Mouse (Mus musculus) midbrain, embryonic 13.5 days (tissue): ENCODE measurements around the gene Secisbp2l. TPM values are rescaled to one million over a fixed set of nuclear protein-coding genes. Genes with fewer than 3 reads are reported as not detected.

ENCODE experiments used
- ATAC-seq: fragments of 200-750 bp; cut with Nextera tagmentation; 2 replicates; pipeline ENCODE4 v1.8.0; 2017; ENCODE audit warnings: mild to moderate bottlenecking, moderate TSS enrichment, moderate library complexity
- H3K27ac ChIP-seq: fragments of 300-500 bp; sonication (generic); 2 replicates; pipeline ENCODE4 v1.5.1; 2015; ENCODE audit warnings: inconsistent platforms, mild to moderate bottlenecking, moderate library complexity
- H3K27me3 ChIP-seq: fragments of 300-500 bp; sonication (generic); 2 replicates; pipeline ENCODE4 v1.6.1; 2015; ENCODE audit warnings: mild to moderate bottlenecking, inconsistent platforms
- H3K36me3 ChIP-seq: fragments of 300-500 bp; sonication (generic); 2 replicates; pipeline ENCODE4 v1.6.1; 2015; ENCODE audit warnings: mild to moderate bottlenecking, inconsistent platforms
- H3K4me1 ChIP-seq: fragments of 300-500 bp; sonication (generic); replicated peaks from 2 replicates; pipeline ENCODE4 v1.6.1; 2015; ENCODE audit warnings: inconsistent platforms
- H3K4me2 ChIP-seq: fragments of 300-500 bp; sonication (generic); replicated peaks from 2 replicates; pipeline ENCODE4 v1.6.1; 2015; ENCODE audit warnings: moderate library complexity, mild to moderate bottlenecking, inconsistent platforms
- H3K4me3 ChIP-seq: fragments of 300-500 bp; sonication (generic); replicated peaks from 2 replicates; pipeline ENCODE4 v1.5.1; 2015; ENCODE audit warnings: mild to moderate bottlenecking, inconsistent platforms
- H3K9ac ChIP-seq: fragments of 300-500 bp; sonication (generic); replicated peaks from 2 replicates; pipeline ENCODE4 v1.6.1; 2015; ENCODE audit warnings: mild to moderate bottlenecking, inconsistent platforms
- H3K9me3 ChIP-seq: fragments of 300-500 bp; sonication (generic); 2 replicates; pipeline ENCODE4 v1.6.1; 2016; ENCODE audit warnings: mild to moderate bottlenecking, inconsistent platforms
- WGBS: fragments of 180-500 bp; shearing (Covaris S2); methylation state at CpG from one replicate; pipeline ENCODE4 v1.1.7; 2015; 5-methylcytosine and 5-hydroxymethylcytosine counted together
- polyA plus RNA-seq: library from polyadenylated mRNA; unstranded; fragments of >200 nt; fragmentation: Nextera tagmentation; extraction: Ambion mirVana; gene quantifications from 2 replicates; pipeline ENCODE4 v1.2.1, GENCODE M21; 2015

The Secisbp2l gene
- 30.4 and 31.2 TPM in 2 replicates for polyA plus RNA-seq

GRCm38 (mm10) chr2:125782719-125783109 lies at the start of gene Secisbp2l:
TSS of gene Secisbp2l (minus strand) at chr2:125782870.
- Histone ChIP-seq H3K4me3 (peak within 1 kb of the TSS; percentile 66), H3K9me3 (no peaks in the 10 kb centered on the region), H3K4me2 (peak within 1 kb of the TSS; percentile 64), H3K27ac (peak within 1 kb of the TSS; percentile 81), H3K4me1 (peaks cover 29% of the 10 kb centered on the region), H3K36me3 (no peaks in the 10 kb centered on the region), H3K9ac (peak within 1 kb of the TSS; percentile 85), H3K27me3 (0 out of 2 replicates have a peak, but pooled peaks cover 4% of the 10 kb centered on the region)
- WGBS: under 1% methylated on average over 23 of the region's 28 CpGs
- ATAC-seq: peak; percentile 98

- 95% methylated on average over 2 of the region's 2 CpGs for WGBS
These were observed 47.3 kb upstream of the Secisbp2l start for GRCm38 (mm10) chr2:125829924-125830323.

GRCm38 (mm10) chr2:125827898-125828297 lies 45.2 kb upstream of the Secisbp2l start:
- Histone ChIP-seq H3K36me3 (peaks cover 28% of the 10 kb centered on the region), H3K9ac (no peak overlapping the region), H3K4me3 (no peak overlapping the region), H3K4me2 (no peak overlapping the region), H3K27me3 (no peaks in the 10 kb centered on the region), H3K9me3 (no peaks in the 10 kb centered on the region), H3K4me1 (no peaks in the 10 kb centered on the region), H3K27ac (no peak overlapping the region)
- no peak for ATAC-seq
- 93% methylated on average over 4 of the region's 4 CpGs for WGBS

More at GRCm38 (mm10) chr2:125829924-125830323, 47.3 kb upstream of the Secisbp2l start:
- Histone ChIP-seq H3K36me3 (peaks cover 46% of the 10 kb centered on the region), H3K4me1 (no peaks in the 10 kb centered on the region), H3K4me2 (no peak overlapping the region), H3K27ac (no peak overlapping the region), H3K9me3 (no peaks in the 10 kb centered on the region), H3K27me3 (no peaks in the 10 kb centered on the region), H3K4me3 (no peak overlapping the region), H3K9ac (no peak overlapping the region)
- no peak for ATAC-seq

- no peak overlapping the region for H3K4me2 ChIP-seq
- WGBS: 63% methylated on average over 4 of the region's 4 CpGs
These were observed 43.5 kb upstream of the Secisbp2l start for GRCm38 (mm10) chr2:125826201-125826600.

DNA sequence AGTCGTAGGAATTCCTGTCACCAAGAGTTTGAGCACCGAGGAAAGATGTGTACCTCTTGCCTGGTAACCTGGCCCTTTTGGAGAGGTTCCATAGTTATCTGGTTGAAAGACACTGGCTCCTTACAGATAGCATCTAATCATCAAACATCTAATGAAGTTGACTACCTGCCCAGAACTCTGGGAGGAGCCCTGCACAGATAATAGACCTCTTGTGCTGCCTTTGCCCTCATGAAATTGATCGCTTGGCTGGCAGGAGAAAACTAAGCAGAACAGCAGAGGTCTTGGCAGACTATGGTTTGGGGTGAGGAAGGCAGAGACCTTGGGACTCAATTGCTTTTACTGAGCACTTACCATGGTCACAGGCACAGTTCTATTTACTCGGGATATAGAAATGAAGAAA lies 37.7 kb upstream of the Secisbp2l start:
- no peaks in the 10 kb centered on the region for H3K36me3 ChIP-seq
- no peak overlapping the region for H3K27ac ChIP-seq
- H3K9me3 ChIP-seq: no peaks in the 10 kb centered on the region
- no peak for ATAC-seq
- no peak overlapping the region for H3K9ac ChIP-seq
- H3K4me2 ChIP-seq: no peak overlapping the region
- H3K27me3 ChIP-seq: no peaks in the 10 kb centered on the region
- no peak overlapping the region for H3K4me3 ChIP-seq
- no peaks in the 10 kb centered on the region for H3K4me1 ChIP-seq
- 93% methylated on average over 4 of the region's 4 CpGs for WGBS

More at GRCm38 (mm10) chr2:125826201-125826600, 43.5 kb upstream of the Secisbp2l start:
- Histone ChIP-seq H3K27ac (no peak overlapping the region), H3K9ac (no peak overlapping the region), H3K4me3 (no peak overlapping the region), H3K36me3 (peaks cover 13% of the 10 kb centered on the region), H3K27me3 (no peaks in the 10 kb centered on the region), H3K4me1 (no peaks in the 10 kb centered on the region), H3K9me3 (no peaks in the 10 kb centered on the region)
- no peak for ATAC-seq

- 77% methylated on average over 9 of the region's 9 CpGs for WGBS
- H3K27me3 ChIP-seq: no peaks in the 10 kb centered on the region
- H3K4me3 ChIP-seq: no peak overlapping the region
- ATAC-seq: no peak
- H3K4me2 ChIP-seq: no peak overlapping the region
- H3K9ac ChIP-seq: no peak overlapping the region
- H3K9me3 ChIP-seq: no peaks in the 10 kb centered on the region
- H3K27ac ChIP-seq: no peak overlapping the region
- H3K4me1 ChIP-seq: no peaks in the 10 kb centered on the region
- H3K36me3 ChIP-seq: no peaks in the 10 kb centered on the region
These were observed 31.4 kb upstream of the Secisbp2l start for GRCm38 (mm10) chr2:125813972-125814595.

DNA sequence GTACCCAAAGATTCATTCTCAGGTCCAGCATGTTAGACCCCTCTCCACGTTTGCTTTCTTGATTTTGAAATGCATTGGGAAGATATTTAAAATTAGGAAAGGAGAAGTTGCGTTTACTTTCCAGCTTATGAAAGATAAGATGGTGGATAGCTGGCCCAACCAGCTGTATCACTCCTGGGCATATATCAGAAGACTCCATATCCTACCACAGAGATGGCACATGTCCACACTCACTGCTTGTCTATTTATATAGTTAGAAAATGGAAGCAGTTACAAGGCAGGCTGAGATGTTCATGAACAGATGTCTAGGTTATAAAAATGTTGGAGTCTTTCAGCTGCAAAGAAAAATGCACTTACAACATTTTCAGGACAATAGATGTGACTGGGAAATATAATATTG lies 28.7 kb upstream of the Secisbp2l start:
- 86% methylated on average over 2 of the region's 2 CpGs for WGBS
- ATAC-seq: no peak

GRCm38 (mm10) chr2:125809551-125809950 lies 26.9 kb upstream of the Secisbp2l start:
- Histone ChIP-seq H3K4me1 (no peaks in the 10 kb centered on the region), H3K9ac (no peak overlapping the region), H3K27ac (no peak overlapping the region), H3K4me2 (no peak overlapping the region), H3K4me3 (no peak overlapping the region), H3K36me3 (no peaks in the 10 kb centered on the region), H3K9me3 (0 out of 2 replicates have a peak, but pooled peaks cover 3% of the 10 kb centered on the region), H3K27me3 (no peaks in the 10 kb centered on the region)
- ATAC-seq: no peak
- 77% methylated on average over 7 of the region's 7 CpGs for WGBS

More for the DNA sequence above, 28.7 kb upstream of the Secisbp2l start:
- H3K4me2 ChIP-seq: no peak overlapping the region
- no peak overlapping the region for H3K9ac ChIP-seq
- no peaks in the 10 kb centered on the region for H3K9me3 ChIP-seq
- H3K36me3 ChIP-seq: no peaks in the 10 kb centered on the region
- no peak overlapping the region for H3K27ac ChIP-seq
- no peak overlapping the region for H3K4me3 ChIP-seq
- no peaks in the 10 kb centered on the region for H3K4me1 ChIP-seq
- H3K27me3 ChIP-seq: no peaks in the 10 kb centered on the region

- ATAC-seq: no peak
- no peak overlapping the region for H3K27ac ChIP-seq
- H3K4me1 ChIP-seq: no peaks in the 10 kb centered on the region
- no peak overlapping the region for H3K9ac ChIP-seq
- no peaks in the 10 kb centered on the region for H3K36me3 ChIP-seq
- no peak overlapping the region for H3K4me2 ChIP-seq
- H3K4me3 ChIP-seq: no peak overlapping the region
- WGBS: 64% methylated on average over 1 of the region's 1 CpGs
- 0 out of 2 replicates have a peak, but pooled peaks cover 3% of the 10 kb centered on the region for H3K9me3 ChIP-seq
- no peaks in the 10 kb centered on the region for H3K27me3 ChIP-seq
These were observed 23.2 kb upstream of the Secisbp2l start for GRCm38 (mm10) chr2:125805826-125806225.

DNA sequence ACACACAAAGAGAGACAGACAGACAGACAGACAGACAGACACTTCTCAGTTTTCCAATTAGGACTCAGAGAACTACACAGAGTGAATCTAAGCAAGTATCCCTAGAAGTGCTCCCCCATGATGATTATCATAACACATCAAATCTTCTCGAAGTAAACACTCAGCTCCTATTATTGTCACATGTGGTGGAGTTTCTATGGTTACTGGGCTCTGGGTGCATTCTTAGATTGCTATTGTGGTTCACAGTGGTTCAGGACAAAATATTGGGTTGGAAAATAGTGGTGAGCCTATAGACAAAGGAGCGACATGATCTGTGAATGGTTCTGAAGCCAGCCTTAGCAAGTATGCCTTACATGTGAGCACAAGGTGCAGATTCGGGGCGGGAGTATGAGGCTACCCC lies 19.3 kb upstream of the Secisbp2l start:
- Histone ChIP-seq H3K4me3 (no peak overlapping the region), H3K9me3 (0 out of 2 replicates have a peak, but pooled peaks cover 3% of the 10 kb centered on the region), H3K27ac (no peak overlapping the region), H3K9ac (no peak overlapping the region), H3K4me2 (no peak overlapping the region), H3K27me3 (no peaks in the 10 kb centered on the region), H3K36me3 (no peaks in the 10 kb centered on the region), H3K4me1 (no peaks in the 10 kb centered on the region)
- ATAC-seq: no peak
- 78% methylated on average over 4 of the region's 4 CpGs for WGBS

- Histone ChIP-seq H3K4me3 (no peak overlapping the region), H3K36me3 (no peaks in the 10 kb centered on the region), H3K27ac (no peak overlapping the region), H3K9ac (no peak overlapping the region), H3K4me1 (no peaks in the 10 kb centered on the region), H3K9me3 (0 out of 2 replicates have a peak, but pooled peaks cover 3% of the 10 kb centered on the region), H3K27me3 (no peaks in the 10 kb centered on the region), H3K4me2 (no peak overlapping the region)
- 69% methylated on average over 8 of the region's 8 CpGs for WGBS
- ATAC-seq: no peak
These were observed 18.4 kb upstream of the Secisbp2l start for GRCm38 (mm10) chr2:125801038-125801437.

DNA sequence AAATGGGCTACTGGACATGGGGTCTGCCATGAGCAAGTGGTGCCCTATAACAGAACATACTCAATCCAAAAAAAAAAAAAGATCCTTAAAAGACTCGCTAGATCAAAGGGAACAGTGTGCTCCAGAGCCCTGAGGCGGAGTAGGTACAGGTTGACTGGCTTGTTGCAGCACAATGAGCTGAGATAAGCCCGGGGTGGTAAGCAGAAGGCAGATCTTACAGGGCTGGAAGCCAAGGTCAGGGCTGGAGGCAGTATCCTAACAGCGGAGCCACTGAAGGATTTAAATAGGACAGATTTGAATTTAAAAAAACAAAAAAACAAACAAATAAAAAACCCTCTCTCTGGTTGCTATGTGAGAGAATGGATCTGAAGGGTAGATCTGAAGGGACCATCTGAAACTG lies 17.8 kb upstream of the Secisbp2l start:
- Histone ChIP-seq H3K27ac (no peak overlapping the region), H3K4me1 (no peaks in the 10 kb centered on the region), H3K27me3 (no peaks in the 10 kb centered on the region), H3K9me3 (no peaks in the 10 kb centered on the region), H3K36me3 (no peaks in the 10 kb centered on the region), H3K4me3 (no peak overlapping the region), H3K4me2 (no peak overlapping the region), H3K9ac (no peak overlapping the region)
- 72% methylated on average over 4 of the region's 4 CpGs for WGBS
- ATAC-seq: no peak

GRCm38 (mm10) chr2:125797872-125798271 lies 15.2 kb upstream of the Secisbp2l start:
- H3K4me3 ChIP-seq: no peak overlapping the region
- H3K9me3 ChIP-seq: no peaks in the 10 kb centered on the region
- no peak for ATAC-seq
- no peak overlapping the region for H3K4me2 ChIP-seq
- no peak overlapping the region for H3K9ac ChIP-seq
- H3K36me3 ChIP-seq: no peaks in the 10 kb centered on the region
- H3K27ac ChIP-seq: no peak overlapping the region
- H3K4me1 ChIP-seq: no peaks in the 10 kb centered on the region
- no peaks in the 10 kb centered on the region for H3K27me3 ChIP-seq
